Mouse (Mus musculus): ENCODE measurements around the gene Tpsb2. TPM values are rescaled to one million over a fixed set of nuclear protein-coding genes. Genes with fewer than 3 reads are reported as not detected.

Tpsb2 gene
- polyA plus RNA-seq (2014; fragmentation: Illumina TruSeq; extraction: RNeasy Lipid Tissue Mini Kit (QIAGEN cat#74804); ENCODE audit: insufficient read depth, low read depth, low replicate concordance): 2.1 TPM

DNA sequence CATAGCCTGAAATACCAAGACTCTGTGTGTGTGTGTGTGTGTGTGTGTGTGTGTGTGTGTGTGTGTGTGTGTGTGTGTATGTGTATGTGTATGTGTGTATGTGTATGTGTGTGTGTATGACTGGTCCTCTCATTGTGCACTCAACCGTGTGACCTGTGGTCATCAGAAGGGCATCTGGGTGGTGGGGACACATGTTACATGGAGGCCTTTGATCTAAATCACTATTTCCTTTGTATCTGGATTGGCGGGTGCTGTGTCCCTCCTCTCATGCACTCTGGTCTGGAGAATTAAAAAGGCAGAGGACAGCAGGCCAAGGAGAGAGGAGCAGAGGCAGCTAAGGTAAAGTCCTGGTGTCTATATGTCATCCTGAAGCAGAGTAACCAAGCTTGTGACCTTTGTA, at the start of gene Tpsb2:
Gene Tpsb2 (plus strand): TSS at position 301 of the 400 bp plus-strand sequence.

DNA sequence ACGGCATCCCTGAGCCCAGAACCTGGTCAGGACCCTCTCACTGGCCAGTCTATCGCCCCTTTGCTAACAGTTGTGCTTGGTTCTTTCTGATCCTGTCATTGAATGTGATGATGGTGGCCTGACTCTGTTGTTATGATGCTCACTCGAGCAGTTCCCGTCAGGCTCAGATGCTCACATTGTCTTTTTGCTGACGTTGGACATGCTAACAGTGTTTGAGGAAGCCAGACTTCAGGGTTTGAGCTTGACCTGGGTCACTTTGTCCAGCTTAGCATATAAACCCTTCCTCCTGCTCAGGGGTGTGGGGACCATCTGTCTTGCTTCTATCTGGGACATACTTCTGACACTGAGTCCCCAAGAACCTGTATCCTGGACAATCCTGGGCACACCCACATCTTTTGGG, 47.8 kb upstream of the Tpsb2 start, which contains the start of gene Prss29:
Gene Prss29 (plus strand): TSS at position 301 of the 400 bp plus-strand sequence.

DNA sequence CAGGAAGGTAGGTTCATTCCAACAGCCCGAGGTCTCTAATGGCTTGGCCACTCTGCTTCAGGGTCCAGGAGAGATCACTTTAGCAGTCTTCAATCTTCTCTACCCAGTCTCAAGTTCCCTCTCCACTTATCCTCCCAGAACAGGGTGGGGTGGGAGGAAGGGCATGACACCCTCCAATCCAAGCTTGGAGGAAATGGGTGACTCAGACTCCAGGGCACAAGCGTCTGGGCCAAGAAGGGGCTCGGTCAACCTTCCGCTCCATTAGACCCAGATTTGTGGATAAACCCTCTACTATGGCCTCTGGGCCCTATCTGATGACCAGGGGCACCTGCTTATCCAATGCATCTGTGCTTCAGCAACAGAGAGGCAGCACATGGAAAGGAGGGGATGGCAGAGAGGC, 20.6 kb upstream of the Tpsb2 start, which contains the start of gene Tpsab1:
Gene Tpsab1 (minus strand): TSS at position 101 of the 400 bp plus-strand sequence.

DNA sequence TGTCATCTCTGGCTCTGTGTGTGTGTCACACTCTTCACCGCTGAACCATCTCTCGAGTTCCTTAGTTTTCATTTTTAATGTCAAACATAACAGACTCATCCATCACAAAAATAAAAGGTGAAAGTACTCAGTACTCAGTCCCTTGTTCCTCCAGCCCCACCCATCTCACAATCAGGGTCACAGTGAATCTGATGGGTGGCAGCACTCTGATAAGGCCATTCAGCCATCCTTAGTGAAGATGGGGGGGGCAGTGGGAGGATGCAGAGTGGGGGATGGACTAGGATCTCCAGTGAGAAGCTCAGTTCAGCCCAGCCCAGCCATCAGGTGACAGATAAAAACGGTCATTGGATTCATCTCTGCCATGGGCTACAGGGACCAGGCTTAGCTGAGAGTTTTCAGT, 2.9 kb downstream of the Tpsb2 start, which contains the start of gene Tpsg1:
Gene Tpsg1 (plus strand): TSS at position 301 of the 400 bp plus-strand sequence.

Other genes with a start within 250 kb of the Tpsb2 start
- gene Ptx4, start 245.5 kb upstream of the Tpsb2 start, polyA plus RNA-seq (2014; fragmentation: Illumina TruSeq; extraction: RNeasy Lipid Tissue Mini Kit (QIAGEN cat#74804); ENCODE audit: insufficient read depth, low read depth, low replicate concordance): not detected
- gene Clcn7, start 232.9 kb upstream of the Tpsb2 start, polyA plus RNA-seq (2014; fragmentation: Illumina TruSeq; extraction: RNeasy Lipid Tissue Mini Kit (QIAGEN cat#74804); ENCODE audit: insufficient read depth, low read depth, low replicate concordance): 13.7 TPM
- gene Ccdc154, start 203.8 kb upstream of the Tpsb2 start, polyA plus RNA-seq (2014; fragmentation: Illumina TruSeq; extraction: RNeasy Lipid Tissue Mini Kit (QIAGEN cat#74804); ENCODE audit: insufficient read depth, low read depth, low replicate concordance): not detected
- 3.1 TPM for gene Gm38655, start 190.8 kb upstream of the Tpsb2 start, polyA plus RNA-seq (2014; fragmentation: Illumina TruSeq; extraction: RNeasy Lipid Tissue Mini Kit (QIAGEN cat#74804); ENCODE audit: insufficient read depth, low read depth, low replicate concordance)
- 13.3 TPM for gene BC003965, start 181.8 kb upstream of the Tpsb2 start, polyA plus RNA-seq (2014; fragmentation: Illumina TruSeq; extraction: RNeasy Lipid Tissue Mini Kit (QIAGEN cat#74804); ENCODE audit: insufficient read depth, low read depth, low replicate concordance)
- gene Unkl, start 177.9 kb upstream of the Tpsb2 start, polyA plus RNA-seq (2014; fragmentation: Illumina TruSeq; extraction: RNeasy Lipid Tissue Mini Kit (QIAGEN cat#74804); ENCODE audit: insufficient read depth, low read depth, low replicate concordance): 11.2 TPM
- 49.7 TPM for gene Gnptg, start 126.2 kb upstream of the Tpsb2 start, polyA plus RNA-seq (2014; fragmentation: Illumina TruSeq; extraction: RNeasy Lipid Tissue Mini Kit (QIAGEN cat#74804); ENCODE audit: insufficient read depth, low read depth, low replicate concordance)
- 13.7 TPM for gene Tsr3, start 126.1 kb upstream of the Tpsb2 start, polyA plus RNA-seq (2014; fragmentation: Illumina TruSeq; extraction: RNeasy Lipid Tissue Mini Kit (QIAGEN cat#74804); ENCODE audit: insufficient read depth, low read depth, low replicate concordance)
- gene Baiap3, start 109.9 kb upstream of the Tpsb2 start, polyA plus RNA-seq (2014; fragmentation: Illumina TruSeq; extraction: RNeasy Lipid Tissue Mini Kit (QIAGEN cat#74804); ENCODE audit: insufficient read depth, low read depth, low replicate concordance): 6.2 TPM
- gene Ube2i, start 91.7 kb upstream of the Tpsb2 start, polyA plus RNA-seq (2014; fragmentation: Illumina TruSeq; extraction: RNeasy Lipid Tissue Mini Kit (QIAGEN cat#74804); ENCODE audit: insufficient read depth, low read depth, low replicate concordance): 148 TPM
- gene Prss34, start 67.9 kb upstream of the Tpsb2 start, polyA plus RNA-seq (2014; fragmentation: Illumina TruSeq; extraction: RNeasy Lipid Tissue Mini Kit (QIAGEN cat#74804); ENCODE audit: insufficient read depth, low read depth, low replicate concordance): not detected
- gene Prss28, start 57.7 kb upstream of the Tpsb2 start, polyA plus RNA-seq (2014; fragmentation: Illumina TruSeq; extraction: RNeasy Lipid Tissue Mini Kit (QIAGEN cat#74804); ENCODE audit: insufficient read depth, low read depth, low replicate concordance): not detected
- not detected for gene Prss29, start 47.7 kb upstream of the Tpsb2 start, polyA plus RNA-seq (2014; fragmentation: Illumina TruSeq; extraction: RNeasy Lipid Tissue Mini Kit (QIAGEN cat#74804); ENCODE audit: insufficient read depth, low read depth, low replicate concordance)
- gene Tpsab1, start 20.7 kb upstream of the Tpsb2 start, polyA plus RNA-seq (2014; fragmentation: Illumina TruSeq; extraction: RNeasy Lipid Tissue Mini Kit (QIAGEN cat#74804); ENCODE audit: insufficient read depth, low read depth, low replicate concordance): not detected
- gene Tpsg1, start 3.0 kb downstream of the Tpsb2 start, polyA plus RNA-seq (2014; fragmentation: Illumina TruSeq; extraction: RNeasy Lipid Tissue Mini Kit (QIAGEN cat#74804); ENCODE audit: insufficient read depth, low read depth, low replicate concordance): not detected
- 0.41 TPM for gene Cacna1h, start 67.5 kb downstream of the Tpsb2 start, polyA plus RNA-seq (2014; fragmentation: Illumina TruSeq; extraction: RNeasy Lipid Tissue Mini Kit (QIAGEN cat#74804); ENCODE audit: insufficient read depth, low read depth, low replicate concordance)
- gene Tekt4, start 88.3 kb downstream of the Tpsb2 start, polyA plus RNA-seq (2014; fragmentation: Illumina TruSeq; extraction: RNeasy Lipid Tissue Mini Kit (QIAGEN cat#74804); ENCODE audit: insufficient read depth, low read depth, low replicate concordance): 8.8 TPM
- gene Sstr5, start 131.0 kb downstream of the Tpsb2 start, polyA plus RNA-seq (2014; fragmentation: Illumina TruSeq; extraction: RNeasy Lipid Tissue Mini Kit (QIAGEN cat#74804); ENCODE audit: insufficient read depth, low read depth, low replicate concordance): not detected
- 0.21 TPM for gene Sox8, start 204.4 kb downstream of the Tpsb2 start, polyA plus RNA-seq (2014; fragmentation: Illumina TruSeq; extraction: RNeasy Lipid Tissue Mini Kit (QIAGEN cat#74804); ENCODE audit: insufficient read depth, low read depth, low replicate concordance)
- 12.0 TPM for gene Lmf1, start 212.8 kb downstream of the Tpsb2 start, polyA plus RNA-seq (2014; fragmentation: Illumina TruSeq; extraction: RNeasy Lipid Tissue Mini Kit (QIAGEN cat#74804); ENCODE audit: insufficient read depth, low read depth, low replicate concordance)

Data from lung, adult 10 weeks (tissue).